ENCODE assay signal across 8 mouse cellular contexts in genomic region chr6:113494258-113494788, GRCm38 (mm10). TPM values are rescaled to one million over a fixed set of nuclear protein-coding genes. Genes with fewer than 3 reads are reported as not detected.
DNase-seq lines count a peak whose midpoint lies in the region; ATAC-seq and TF ChIP-seq lines count a peak whose summit lies in the region.

No protein-coding gene starts in this region.

- peak; percentile 30; the same call in 1 of the 2 replicates for TF ChIP-seq POLR2A in liver, adult 2 months (IDR thresholded peaks at IDR 0.05; ENCODE audit: extremely low read depth, insufficient read depth, low read length)

- H3K4me2 ChIP-seq in heart, embryonic 12.5 days, result peak overlapping the region; percentile 81
- H3K4me2 ChIP-seq in kidney, embryonic 15.5 days, result peak overlapping the region; percentile 87

- peaks cover 12% of the 10 kb centered on the region for H3K36me3 ChIP-seq in erythroblast, embryonic 14.5 days (ENCODE audit: control insufficient read depth)
- peaks cover 35% of the 10 kb centered on the region for H3K36me3 ChIP-seq in heart, embryonic 12.5 days
- H3K36me3 ChIP-seq in kidney, embryonic 15.5 days, result peaks cover 37% of the 10 kb centered on the region
- H3K36me3 ChIP-seq in liver, adult 2 months (ENCODE audit: control insufficient read depth, insufficient read depth, low read length), result peaks cover 8% of the 10 kb centered on the region; the same call in 1 of the 2 replicates

- H3K9ac ChIP-seq in heart, embryonic 12.5 days, result peak overlapping the region; percentile 59
- peak overlapping the region; percentile 48; the same call in 1 of the 2 replicates for H3K9ac ChIP-seq in kidney, embryonic 15.5 days
- H3K9ac ChIP-seq in liver, adult 2 months (ENCODE audit: low read depth, low read length), result peak overlapping the region; percentile 68

- ATAC-seq in heart, embryonic 12.5 days (ENCODE audit: insufficient number of reproducible peaks, low FRiP score), result peak; percentile 78
- ATAC-seq in kidney, embryonic 15.5 days (replicated peaks; ENCODE audit: low FRiP score), result peak; percentile 86

- DNase-seq in left cerebral cortex, adult 18-20 months (ENCODE audit: low spot score in 2 of 2), result peak; percentile 62 to 72
- no peak for DNase-seq in left cerebral cortex, adult 11 months (ENCODE audit: low spot score)
- DNase-seq in liver, adult 2 months (ENCODE audit: extremely low read depth, low read depth, low spot score), result peak; percentile 72
- DNase-seq in monocyte, adult 2 months (ENCODE audit: low read depth in 1 of 2, low spot score in 2 of 2), result peak; percentile 53 to 80
- DNase-seq in spleen, postnatal 10 days (ENCODE audit: low spot score in 2 of 2), result peak; percentile 69 to 86

- TF ChIP-seq CTCF in liver, adult 2 months (IDR thresholded peaks at IDR 0.05; ENCODE audit: low read depth, low read length), result peak; percentile 89

- 1% methylated on average over 54 of the region's 54 CpGs for WGBS in heart, embryonic 12.5 days
- 1% methylated on average over 54 of the region's 54 CpGs for WGBS in kidney, embryonic 15.5 days
- WGBS in liver, adult 2 months, result under 1% methylated on average over 54 of the region's 54 CpGs

- H3K4me3 ChIP-seq in erythroblast, embryonic 14.5 days (replicated peaks), result peak overlapping the region; percentile 62
- H3K4me3 ChIP-seq in heart, embryonic 12.5 days, result peak overlapping the region; percentile 51
- H3K4me3 ChIP-seq in kidney, embryonic 15.5 days (replicated peaks), result peak overlapping the region; percentile 52
- peak overlapping the region; percentile 58 for H3K4me3 ChIP-seq in liver, adult 2 months (ENCODE audit: insufficient read depth, low read depth, low read length)

- H3K27ac ChIP-seq in heart, embryonic 12.5 days (ENCODE audit: poor library complexity, severe bottlenecking), result no peak overlapping the region
- H3K27ac ChIP-seq in kidney, embryonic 15.5 days, result no peak overlapping the region
- peak overlapping the region; percentile 64 for H3K27ac ChIP-seq in liver, adult 2 months (replicated peaks; ENCODE audit: insufficient read depth, low read depth, low read length)

- peaks cover 16% of the 10 kb centered on the region for H3K4me1 ChIP-seq in erythroblast, embryonic 14.5 days (ENCODE audit: control insufficient read depth)
- peaks cover 9% of the 10 kb centered on the region for H3K4me1 ChIP-seq in heart, embryonic 12.5 days (replicated peaks)
- peaks cover 19% of the 10 kb centered on the region for H3K4me1 ChIP-seq in kidney, embryonic 15.5 days
- H3K4me1 ChIP-seq in liver, adult 2 months (ENCODE audit: control insufficient read depth, insufficient read depth, low read length), result no peaks in the 10 kb centered on the region

- H3K79me2 ChIP-seq in liver, adult 2 months (ENCODE audit: control insufficient read depth, insufficient read depth, low read length), result no peaks in the 10 kb centered on the region

- H3K9me3 ChIP-seq in erythroblast, embryonic 14.5 days (ENCODE audit: control insufficient read depth, low read length), result no peaks in the 10 kb centered on the region; the same call in 1 of the 2 replicates
- no peaks in the 10 kb centered on the region for H3K9me3 ChIP-seq in heart, embryonic 12.5 days (replicated peaks)
- no peaks in the 10 kb centered on the region for H3K9me3 ChIP-seq in kidney, embryonic 15.5 days (replicated peaks)

- peaks cover 45% of the 10 kb centered on the region for H3K27me3 ChIP-seq in erythroblast, embryonic 14.5 days (ENCODE audit: control insufficient read depth)
- H3K27me3 ChIP-seq in heart, embryonic 12.5 days (replicated peaks), result peaks cover 37% of the 10 kb centered on the region
- H3K27me3 ChIP-seq in kidney, embryonic 15.5 days, result peaks cover 25% of the 10 kb centered on the region
- H3K27me3 ChIP-seq in liver, adult 2 months (ENCODE audit: control insufficient read depth, insufficient read depth, low read length), result no peaks in the 10 kb centered on the region

RNA-seq across cellular contexts. Expression of gene Prrt3, which starts 7.4 kb away (rescaled TPM):
- total RNA-seq in left cerebral cortex, adult 18-20 months (2021), result 10 to 100 TPM; 52.8 to 54.9 TPM
- polyA plus RNA-seq in erythroblast, embryonic 14.5 days (2012), result 0.02 TPM in 1 of 2 replicates, not detected in the other
- polyA plus RNA-seq in heart, embryonic 12.5 days (2016; fragmentation: Nextera tagmentation; extraction: Ambion mirVana), result 0.28 and 0.40 TPM in 2 replicates
- polyA plus RNA-seq in kidney, embryonic 15.5 days (2015; fragmentation: Nextera tagmentation; extraction: Ambion mirVana), result 0.87 and 1.1 TPM in 2 replicates
- under 0.01 TPM in 1 of 2 replicates, not detected in the other for total RNA-seq in liver, adult 2 months (2014; rRNA removed)
- not detected in 2 replicates for polyA plus RNA-seq in liver, adult 2 months (2012; rRNA removed)

RNA-seq across cellular contexts. Expression of gene Creld1, which starts 11.2 kb away (rescaled TPM):
- total RNA-seq in left cerebral cortex, adult 18-20 months (2021), result 100 to 1,000 TPM; 112 to 116 TPM
- 0.38 and 0.61 TPM in 2 replicates for polyA plus RNA-seq in erythroblast, embryonic 14.5 days (2012)
- 42.7 and 46.9 TPM in 2 replicates for polyA plus RNA-seq in heart, embryonic 12.5 days (2016; fragmentation: Nextera tagmentation; extraction: Ambion mirVana)
- polyA plus RNA-seq in kidney, embryonic 15.5 days (2015; fragmentation: Nextera tagmentation; extraction: Ambion mirVana), result 35.7 and 37.2 TPM in 2 replicates
- total RNA-seq in liver, adult 2 months (2014; rRNA removed), result 12.3 and 15.9 TPM in 2 replicates
- polyA plus RNA-seq in liver, adult 2 months (2012; rRNA removed), result 24.4 and 28.7 TPM in 2 replicates

RNA-seq across cellular contexts. Expression of gene Il17rc, which starts 23.1 kb away (rescaled TPM):
- total RNA-seq in left cerebral cortex, adult 18-20 months (2021), result 1 to 10 TPM; 4.9 to 8.2 TPM
- not detected in 2 replicates for polyA plus RNA-seq in erythroblast, embryonic 14.5 days (2012)
- 4.5 and 4.7 TPM in 2 replicates for polyA plus RNA-seq in heart, embryonic 12.5 days (2016; fragmentation: Nextera tagmentation; extraction: Ambion mirVana)
- 18.5 and 19.6 TPM in 2 replicates for polyA plus RNA-seq in kidney, embryonic 15.5 days (2015; fragmentation: Nextera tagmentation; extraction: Ambion mirVana)
- 27.8 and 32.6 TPM in 2 replicates for total RNA-seq in liver, adult 2 months (2014; rRNA removed)
- polyA plus RNA-seq in liver, adult 2 months (2012; rRNA removed), result 79.2 and 87.5 TPM in 2 replicates

RNA-seq across cellular contexts. Expression of gene Il17re, which starts 36.0 kb away (rescaled TPM):
- under 1 TPM; 0.28 to 0.56 TPM for total RNA-seq in left cerebral cortex, adult 18-20 months (2021)
- not detected in 2 replicates for polyA plus RNA-seq in erythroblast, embryonic 14.5 days (2012)
- 0.94 and 1.3 TPM in 2 replicates for polyA plus RNA-seq in heart, embryonic 12.5 days (2016; fragmentation: Nextera tagmentation; extraction: Ambion mirVana)
- polyA plus RNA-seq in kidney, embryonic 15.5 days (2015; fragmentation: Nextera tagmentation; extraction: Ambion mirVana), result 6.1 and 7.8 TPM in 2 replicates
- total RNA-seq in liver, adult 2 months (2014; rRNA removed), result 0.46 TPM in 1 of 2 replicates, not detected in the other
- polyA plus RNA-seq in liver, adult 2 months (2012; rRNA removed), result 0.26 TPM in 2 replicates

RNA-seq across cellular contexts. Expression of gene Emc3, which starts 37.1 kb away (rescaled TPM):
- 10 to 100 TPM; 71.8 to 77.6 TPM for total RNA-seq in left cerebral cortex, adult 18-20 months (2021)
- 2.4 and 2.6 TPM in 2 replicates for polyA plus RNA-seq in erythroblast, embryonic 14.5 days (2012)
- 86.9 and 89.1 TPM in 2 replicates for polyA plus RNA-seq in heart, embryonic 12.5 days (2016; fragmentation: Nextera tagmentation; extraction: Ambion mirVana)
- 108 and 111 TPM in 2 replicates for polyA plus RNA-seq in kidney, embryonic 15.5 days (2015; fragmentation: Nextera tagmentation; extraction: Ambion mirVana)
- total RNA-seq in liver, adult 2 months (2014; rRNA removed), result 53.5 and 56.0 TPM in 2 replicates
- polyA plus RNA-seq in liver, adult 2 months (2012; rRNA removed), result 31.9 and 35.5 TPM in 2 replicates

Comparison
In these comparisons a context has a peak if more than half of its experiments do, and no peak if none do; other contexts are left out.
1. RNA of gene Creld1, which starts 11.2 kb away (polyA plus RNA-seq): 42.7 to 46.9 TPM in heart, embryonic 12.5 days, 35.7 to 37.2 TPM in kidney, embryonic 15.5 days and 24.4 to 28.7 TPM in liver, adult 2 months; 0.38 to 0.61 TPM in erythroblast, embryonic 14.5 days; every median in the first group is over 10 times any median in the second.
2. Peak in every context shown above with its lines, with median percentiles within 50 percentile points of each other: H3K4me3 ChIP-seq and H3K9ac ChIP-seq.